Mouse (Mus musculus) ES-Bruce4 (cell line): ENCODE measurements around the gene Ms4a6d.

Experiments
- CTCF ChIP-seq: IDR thresholded peaks from one replicate; pipeline ENCODE4 v1.8.1; 2011; ENCODE audit warnings: low read depth, low read length
- EP300 ChIP-seq: IDR thresholded peaks from 2 replicates; pipeline ENCODE4 v1.6.1; 2011; ENCODE audit warnings: low read depth, low read length; ENCODE audit not compliant: insufficient read depth
- POLR2A ChIP-seq: IDR thresholded peaks from one replicate; pipeline ENCODE4 v1.8.1; 2011; ENCODE audit warnings: low read length; ENCODE audit not compliant: insufficient read depth

GRCm38 (mm10) chr19:11646166-11646565 is 41.5 kb upstream of the Ms4a6d start:
- TF ChIP-seq CTCF = no peak
- TF ChIP-seq EP300 = no peak
- no peak for TF ChIP-seq POLR2A
